Mouse (Mus musculus): Measurements from ENCODE around the gene Fadd. TPM values are rescaled to one million over a fixed set of nuclear protein-coding genes. Genes with fewer than 3 reads are reported as not detected.
A peak's percentile ranks its signal among the peaks of the same experiment; 100 is the strongest.

Gene Fadd
- 10.3 TPM for polyA plus RNA-seq (2012; fragmentation: generic; extraction: Trizol)
- long read RNA-seq, experiment 1, transcript Fadd-201 (2 exons, 3,903 nt) = major isoform, 15 of 18 reads
- long read RNA-seq, experiment 1, partial matches to known transcripts = 0 of 18 reads
- long read RNA-seq, experiment 1, other reads (novel, unspliced or antisense) = 3 of 18 reads
- long read RNA-seq, experiment 2, transcript Fadd-201 (2 exons, 3,903 nt) = major isoform, 43 of 44 reads
- long read RNA-seq, experiment 2, partial matches to known transcripts = 0 of 44 reads
- long read RNA-seq, experiment 2, other reads (novel, unspliced or antisense) = 1 of 44 reads

- Histone ChIP-seq H3K4me3 (ENCODE audit: insufficient read depth, poor library complexity, severe bottlenecking) (peak within 1 kb of the TSS; percentile 59), H3K36me3 (ENCODE audit: control insufficient read depth, insufficient read depth) (peaks cover 15% of the 10 kb centered on the region), H3K27me3 (ENCODE audit: control insufficient read depth, insufficient read depth, insufficient read length) (no peaks in the 10 kb centered on the region), H3ac (ENCODE audit: control insufficient read depth, insufficient read length, low read depth) (peak within 1 kb of the TSS; percentile 85), H3K79me3 (ENCODE audit: low read depth) (peaks cover 8% of the 10 kb centered on the region), H3K79me2 (ENCODE audit: control insufficient read depth, insufficient read depth) (peaks cover 14% of the 10 kb centered on the region)
- TF ChIP-seq CTCF (IDR thresholded peaks at IDR 0.05; ENCODE audit: control insufficient read depth, insufficient read depth, insufficient read length) (no peak), FOSL1 (IDR thresholded peaks at IDR 0.05; ENCODE audit: insufficient read depth, low read length, poor library complexity, severe bottlenecking) (no peak), MAX (IDR thresholded peaks at IDR 0.05) (peak; percentile 65), CEBPB (IDR thresholded peaks at IDR 0.05; ENCODE audit: low read depth) (no peak), MYOG (IDR thresholded peaks at IDR 0.05; ENCODE audit: control insufficient read depth, extremely low read depth, insufficient read length) (no peak), MYOD1 (IDR thresholded peaks at IDR 0.05; ENCODE audit: control insufficient read depth, insufficient read length, low read depth) (no peak)
Measured at GRCm38 (mm10) chr7:144582284-144582980, at the start of gene Fadd. TSS of gene Fadd (minus strand) at chr7:144582463.

GRCm38 (mm10) chr7:144630622-144631021, 48.4 kb upstream of the Fadd start:
- no peak for TF ChIP-seq MYOG (IDR thresholded peaks at IDR 0.05; ENCODE audit: control insufficient read depth, extremely low read depth, insufficient read length)
- TF ChIP-seq MAX (IDR thresholded peaks at IDR 0.05) = no peak
- TF ChIP-seq CEBPB (IDR thresholded peaks at IDR 0.05; ENCODE audit: low read depth) = no peak
- TF ChIP-seq FOSL1 (IDR thresholded peaks at IDR 0.05; ENCODE audit: insufficient read depth, low read length, poor library complexity, severe bottlenecking) = no peak
- no peak for TF ChIP-seq USF1 (IDR thresholded peaks at IDR 0.05; ENCODE audit: low read depth)
- TF ChIP-seq MYOD1 (IDR thresholded peaks at IDR 0.05; ENCODE audit: control insufficient read depth, insufficient read length, low read depth) = no peak
- TF ChIP-seq CTCF (IDR thresholded peaks at IDR 0.05; ENCODE audit: control insufficient read depth, insufficient read depth, insufficient read length) = no peak
- H3K79me3 ChIP-seq (ENCODE audit: low read depth) = no peaks in the 10 kb centered on the region
- no peak overlapping the region for H3K4me3 ChIP-seq (ENCODE audit: insufficient read depth, poor library complexity, severe bottlenecking)
- H3ac ChIP-seq (ENCODE audit: control insufficient read depth, insufficient read length, low read depth) = no peak overlapping the region
- H3K27me3 ChIP-seq (ENCODE audit: control insufficient read depth, insufficient read depth, insufficient read length) = no peaks in the 10 kb centered on the region
- no peaks in the 10 kb centered on the region for H3K79me2 ChIP-seq (ENCODE audit: control insufficient read depth, insufficient read depth)
- H3K36me3 ChIP-seq (ENCODE audit: control insufficient read depth, insufficient read depth) = no peaks in the 10 kb centered on the region

GRCm38 (mm10) chr7:144628334-144628915, 46.2 kb upstream of the Fadd start:
- no peak for TF ChIP-seq USF1 (IDR thresholded peaks at IDR 0.05; ENCODE audit: low read depth)
- no peak for TF ChIP-seq MYOG (IDR thresholded peaks at IDR 0.05; ENCODE audit: control insufficient read depth, extremely low read depth, insufficient read length)
- TF ChIP-seq MYOD1 (IDR thresholded peaks at IDR 0.05; ENCODE audit: control insufficient read depth, insufficient read length, low read depth) = no peak
- TF ChIP-seq CTCF (IDR thresholded peaks at IDR 0.05; ENCODE audit: control insufficient read depth, insufficient read depth, insufficient read length) = no peak
- no peak for TF ChIP-seq FOSL1 (IDR thresholded peaks at IDR 0.05; ENCODE audit: insufficient read depth, low read length, poor library complexity, severe bottlenecking)
- no peak for TF ChIP-seq MAX (IDR thresholded peaks at IDR 0.05)
- no peak for TF ChIP-seq CEBPB (IDR thresholded peaks at IDR 0.05; ENCODE audit: low read depth)
- Histone ChIP-seq H3K79me3 (ENCODE audit: low read depth) (no peaks in the 10 kb centered on the region), H3K79me2 (ENCODE audit: control insufficient read depth, insufficient read depth) (no peaks in the 10 kb centered on the region), H3ac (ENCODE audit: control insufficient read depth, insufficient read length, low read depth) (no peak overlapping the region), H3K36me3 (ENCODE audit: control insufficient read depth, insufficient read depth) (no peaks in the 10 kb centered on the region), H3K27me3 (ENCODE audit: control insufficient read depth, insufficient read depth, insufficient read length) (no peaks in the 10 kb centered on the region), H3K4me3 (ENCODE audit: insufficient read depth, poor library complexity, severe bottlenecking) (no peak overlapping the region)

GRCm38 (mm10) chr7:144627606-144628333, 45.5 kb upstream of the Fadd start:
- no peaks in the 10 kb centered on the region for H3K79me3 ChIP-seq (ENCODE audit: low read depth)
- H3ac ChIP-seq (ENCODE audit: control insufficient read depth, insufficient read length, low read depth) = no peak overlapping the region
- TF ChIP-seq MYOG (IDR thresholded peaks at IDR 0.05; ENCODE audit: control insufficient read depth, extremely low read depth, insufficient read length) (no peak), CEBPB (IDR thresholded peaks at IDR 0.05; ENCODE audit: low read depth) (no peak), MYOD1 (IDR thresholded peaks at IDR 0.05; ENCODE audit: control insufficient read depth, insufficient read length, low read depth) (no peak), CTCF (IDR thresholded peaks at IDR 0.05; ENCODE audit: control insufficient read depth, insufficient read depth, insufficient read length) (no peak), FOSL1 (IDR thresholded peaks at IDR 0.05; ENCODE audit: insufficient read depth, low read length, poor library complexity, severe bottlenecking) (no peak), USF1 (IDR thresholded peaks at IDR 0.05; ENCODE audit: low read depth) (no peak), MAX (IDR thresholded peaks at IDR 0.05) (no peak)
- no peaks in the 10 kb centered on the region for H3K27me3 ChIP-seq (ENCODE audit: control insufficient read depth, insufficient read depth, insufficient read length)
- no peak overlapping the region for H3K4me3 ChIP-seq (ENCODE audit: insufficient read depth, poor library complexity, severe bottlenecking)
- no peaks in the 10 kb centered on the region for H3K79me2 ChIP-seq (ENCODE audit: control insufficient read depth, insufficient read depth)
- no peaks in the 10 kb centered on the region for H3K36me3 ChIP-seq (ENCODE audit: control insufficient read depth, insufficient read depth)

GRCm38 (mm10) chr7:144626042-144626441, 43.8 kb upstream of the Fadd start:
- no peak overlapping the region for H3ac ChIP-seq (ENCODE audit: control insufficient read depth, insufficient read length, low read depth)
- no peaks in the 10 kb centered on the region for H3K79me3 ChIP-seq (ENCODE audit: low read depth)
- no peaks in the 10 kb centered on the region for H3K27me3 ChIP-seq (ENCODE audit: control insufficient read depth, insufficient read depth, insufficient read length)
- no peak for TF ChIP-seq MAX (IDR thresholded peaks at IDR 0.05)
- no peak for TF ChIP-seq MYOG (IDR thresholded peaks at IDR 0.05; ENCODE audit: control insufficient read depth, extremely low read depth, insufficient read length)
- TF ChIP-seq CEBPB (IDR thresholded peaks at IDR 0.05; ENCODE audit: low read depth) = no peak
- no peak for TF ChIP-seq MYOD1 (IDR thresholded peaks at IDR 0.05; ENCODE audit: control insufficient read depth, insufficient read length, low read depth)
- TF ChIP-seq USF1 (IDR thresholded peaks at IDR 0.05; ENCODE audit: low read depth) = no peak
- no peak for TF ChIP-seq FOSL1 (IDR thresholded peaks at IDR 0.05; ENCODE audit: insufficient read depth, low read length, poor library complexity, severe bottlenecking)
- H3K4me3 ChIP-seq (ENCODE audit: insufficient read depth, poor library complexity, severe bottlenecking) = no peak overlapping the region
- H3K79me2 ChIP-seq (ENCODE audit: control insufficient read depth, insufficient read depth) = no peaks in the 10 kb centered on the region
- no peaks in the 10 kb centered on the region for H3K36me3 ChIP-seq (ENCODE audit: control insufficient read depth, insufficient read depth)
